Mouse (Mus musculus) embryonic fibroblast, embryonic 13.5 days (primary cell): ENCODE data around the gene Mov10. TPM values are rescaled to one million over a fixed set of nuclear protein-coding genes. Genes with fewer than 3 reads are reported as not detected.

ENCODE experiments used
- H3K27ac ChIP-seq: 2 replicates; pipeline ENCODE4 v1.5.1; 2012; ENCODE audit warnings: low read length, control low read depth, inconsistent platforms; ENCODE audit not compliant: insufficient read depth
- H3K4me1 ChIP-seq: 2 replicates; pipeline ENCODE4 v1.6.1; 2011; ENCODE audit warnings: low read length; ENCODE audit not compliant: control insufficient read depth, insufficient read depth
- H3K4me3 ChIP-seq: 2 replicates; pipeline ENCODE4 v1.5.1; 2011; ENCODE audit warnings: mild to moderate bottlenecking, control low read depth, low read length; ENCODE audit not compliant: insufficient read depth
- CTCF ChIP-seq: IDR thresholded peaks from 2 replicates; pipeline ENCODE4 v1.5.1; 2011; ENCODE audit warnings: mild to moderate bottlenecking, control low read depth, low read length, moderate library complexity, borderline replicate concordance; ENCODE audit not compliant: insufficient read depth
- POLR2A ChIP-seq: IDR thresholded peaks from 2 replicates; pipeline ENCODE4 v1.6.1; 2011; ENCODE audit warnings: low read depth, mild to moderate bottlenecking, control low read depth, low read length, moderate library complexity
- polyA plus RNA-seq: library from polyadenylated mRNA; stranded (reverse); fragments of >200 nt; gene quantifications from 2 replicates; pipeline ENCODE4 v1.2.4, GENCODE M21; 2011; ENCODE audit warnings: low read depth; ENCODE audit not compliant: missing spikeins, insufficient read length

The Mov10 gene
- polyA plus RNA-seq, 1 experiment = 21.3 TPM

DNA sequence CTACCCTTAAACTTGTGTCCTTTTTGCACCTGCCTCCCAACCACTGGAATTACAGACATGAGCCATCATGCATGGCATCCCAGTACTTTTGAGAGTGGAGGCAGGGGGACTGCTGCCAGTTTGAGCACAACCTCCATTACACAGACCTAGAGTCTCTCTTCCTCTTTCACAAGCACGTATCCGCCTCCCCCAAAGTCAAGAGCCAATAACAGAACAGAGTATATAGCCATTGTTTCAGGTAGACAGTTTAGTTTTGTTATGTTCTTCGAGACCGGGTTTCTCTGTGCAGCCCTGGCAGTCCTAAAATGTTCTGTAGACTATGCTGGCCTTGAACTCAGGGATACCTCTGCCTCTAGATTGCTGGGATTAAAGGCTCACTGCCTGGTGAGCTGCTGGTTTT is 6.1 kb downstream of the Mov10 start:
- no peak for TF ChIP-seq CTCF
- no peak for TF ChIP-seq POLR2A
- H3K4me3 ChIP-seq = no peak overlapping the region
- no peak overlapping the region for H3K27ac ChIP-seq
- peaks cover 3% of the 10 kb centered on the region for H3K4me1 ChIP-seq

DNA sequence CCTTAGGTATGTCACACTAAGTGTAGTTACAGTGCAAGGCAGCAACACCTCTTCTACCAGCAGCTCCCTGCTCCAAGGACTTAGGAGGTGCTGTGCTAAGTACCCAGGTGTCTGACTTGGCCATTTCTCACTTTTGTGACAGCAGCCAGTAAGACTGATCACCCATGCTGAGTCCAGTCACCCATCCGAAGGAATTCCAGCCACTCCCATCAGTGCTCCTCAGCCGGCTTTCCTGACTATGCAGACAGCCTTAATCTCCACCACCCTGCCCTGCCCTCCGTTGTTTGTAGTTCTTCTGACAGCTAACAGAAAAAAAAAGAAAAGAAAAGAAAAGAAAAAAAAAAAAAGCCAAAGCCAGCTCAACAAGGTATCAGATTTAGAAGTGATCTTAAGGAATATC is 6.6 kb downstream of the Mov10 start:
- no peak overlapping the region for H3K27ac ChIP-seq
- H3K4me3 ChIP-seq = no peak overlapping the region
- H3K4me1 ChIP-seq = peaks cover 3% of the 10 kb centered on the region
- TF ChIP-seq POLR2A (no peak), CTCF (no peak)

DNA sequence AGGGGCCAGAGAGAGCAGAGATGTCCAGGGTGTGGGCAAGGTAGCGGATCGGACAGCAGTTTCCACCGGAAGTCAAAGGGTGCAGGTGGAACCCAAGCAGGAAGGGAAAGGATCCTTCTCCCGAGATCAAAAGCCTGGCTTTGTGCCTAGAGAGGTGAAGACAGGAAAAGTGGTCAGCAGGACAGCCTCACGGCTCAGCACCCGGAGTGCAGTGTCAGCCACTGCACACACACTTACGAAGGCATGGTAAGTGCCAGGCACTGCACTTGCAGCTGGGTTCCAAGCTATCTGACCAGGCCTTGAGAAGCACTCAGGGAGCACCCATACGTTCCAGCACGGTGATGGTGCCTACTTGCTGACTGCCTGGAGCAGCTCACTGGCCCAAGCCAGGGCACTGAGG is 12.8 kb downstream of the Mov10 start:
- Histone ChIP-seq H3K27ac (no peak overlapping the region), H3K4me1 (no peaks in the 10 kb centered on the region), H3K4me3 (no peak overlapping the region)
- TF ChIP-seq POLR2A = no peak
- no peak for TF ChIP-seq CTCF

DNA sequence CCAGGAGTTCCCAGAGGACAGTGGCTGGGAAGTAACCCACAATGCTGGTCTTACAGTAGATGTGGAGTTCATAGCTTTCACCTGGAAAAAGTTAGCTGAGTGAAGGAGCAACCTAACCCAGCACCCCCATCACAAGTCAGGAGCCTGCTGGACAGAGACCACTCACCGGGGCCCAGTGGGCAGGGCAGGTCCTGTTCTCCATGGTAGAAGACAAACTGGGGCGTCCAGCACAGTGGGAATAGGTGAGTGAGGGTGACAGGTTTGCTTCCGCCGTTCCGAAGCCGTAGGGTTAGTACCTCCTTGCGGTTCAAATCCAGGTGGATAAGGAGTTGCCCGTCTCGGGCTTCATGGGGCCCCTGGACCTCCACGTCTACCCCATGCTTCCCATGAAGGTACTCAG is 14.1 kb downstream of the Mov10 start:
- TF ChIP-seq POLR2A = no peak
- Histone ChIP-seq H3K27ac (no peak overlapping the region), H3K4me1 (no peaks in the 10 kb centered on the region), H3K4me3 (no peak overlapping the region)

DNA sequence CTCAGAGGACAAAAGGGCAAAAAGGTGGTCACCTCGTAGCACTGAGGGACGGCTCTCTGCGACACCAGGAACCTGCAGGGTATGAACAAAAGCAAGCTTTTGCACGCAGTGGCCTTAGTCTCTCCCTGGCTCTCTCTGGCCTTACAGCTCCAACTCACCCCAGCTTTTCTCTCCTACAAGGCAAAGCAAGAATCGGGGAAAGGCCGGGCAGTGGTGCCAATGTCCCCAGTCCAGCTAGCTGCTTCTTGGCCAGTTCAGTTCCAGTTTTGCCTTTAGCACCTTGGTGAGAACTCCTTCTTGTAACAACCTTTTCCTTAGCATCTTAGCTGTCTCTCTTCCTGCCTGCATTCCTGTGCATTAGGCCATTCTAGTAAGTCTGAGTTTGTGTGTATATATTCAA is 16.9 kb downstream of the Mov10 start:
- TF ChIP-seq POLR2A = no peak
- no peak for TF ChIP-seq CTCF
- Histone ChIP-seq H3K4me1 (no peaks in the 10 kb centered on the region), H3K27ac (no peak overlapping the region), H3K4me3 (no peak overlapping the region)

DNA sequence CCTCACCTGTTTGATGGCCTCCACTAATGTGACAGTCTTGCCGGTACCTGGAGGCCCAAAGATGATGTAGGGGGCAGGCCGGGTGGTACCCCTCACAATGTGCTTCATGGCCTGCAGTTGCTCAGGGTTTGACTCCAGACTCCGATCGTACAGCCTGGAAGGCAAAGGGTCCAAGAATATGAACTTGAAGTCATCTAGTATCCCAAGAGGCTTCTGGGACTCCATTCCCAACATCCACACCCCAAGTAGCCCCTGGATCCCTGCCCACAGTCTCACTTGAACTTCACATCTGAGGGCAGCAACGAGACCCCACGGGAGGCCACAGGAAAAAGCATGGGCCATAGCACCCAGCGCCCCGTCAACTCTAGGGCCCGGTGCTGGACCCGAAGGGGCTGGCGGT is 17.7 kb downstream of the Mov10 start:
- TF ChIP-seq CTCF (no peak), POLR2A (no peak)
- H3K4me3 ChIP-seq = no peak overlapping the region
- peaks cover 2% of the 10 kb centered on the region; the same call in 1 of the 2 replicates for H3K4me1 ChIP-seq
- H3K27ac ChIP-seq = no peak overlapping the region

DNA sequence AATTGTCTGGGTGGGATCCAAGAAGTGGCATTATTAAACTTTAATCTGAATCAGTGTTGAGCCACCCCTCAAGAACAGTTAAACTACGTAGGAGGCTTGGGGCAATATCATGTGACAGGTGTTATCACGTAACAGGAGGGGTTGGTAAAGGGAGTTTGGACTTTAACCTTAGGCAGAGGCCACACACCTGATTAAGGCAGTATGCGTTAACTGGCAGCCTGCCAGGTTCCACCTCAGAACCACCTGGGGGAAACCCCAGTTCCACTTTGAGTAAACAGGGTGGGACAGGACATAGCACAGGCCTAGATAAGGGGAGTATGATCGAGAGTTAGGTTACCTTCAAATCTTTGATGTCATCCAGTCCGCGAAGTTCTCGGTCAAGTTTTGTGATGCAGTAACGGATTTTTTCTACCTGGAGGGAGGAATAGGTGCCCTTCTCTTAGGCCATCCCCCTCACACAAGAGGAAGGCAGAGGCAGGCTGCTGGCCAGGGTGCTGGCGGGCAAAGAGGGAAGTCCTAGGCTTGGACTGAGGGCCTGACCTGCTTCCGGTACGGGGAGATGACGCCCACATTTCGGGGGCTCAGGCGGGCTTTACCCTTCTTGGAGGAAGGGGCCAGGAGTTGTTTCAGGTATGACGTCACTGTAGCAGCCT is 21.8 kb downstream of the Mov10 start:
- Histone ChIP-seq H3K27ac (no peak overlapping the region), H3K4me1 (peaks cover 19% of the 10 kb centered on the region), H3K4me3 (no peak overlapping the region)
- TF ChIP-seq POLR2A (0 out of 2 replicates have a peak, but pooled peaks have one; percentile 13), CTCF (no peak)

DNA sequence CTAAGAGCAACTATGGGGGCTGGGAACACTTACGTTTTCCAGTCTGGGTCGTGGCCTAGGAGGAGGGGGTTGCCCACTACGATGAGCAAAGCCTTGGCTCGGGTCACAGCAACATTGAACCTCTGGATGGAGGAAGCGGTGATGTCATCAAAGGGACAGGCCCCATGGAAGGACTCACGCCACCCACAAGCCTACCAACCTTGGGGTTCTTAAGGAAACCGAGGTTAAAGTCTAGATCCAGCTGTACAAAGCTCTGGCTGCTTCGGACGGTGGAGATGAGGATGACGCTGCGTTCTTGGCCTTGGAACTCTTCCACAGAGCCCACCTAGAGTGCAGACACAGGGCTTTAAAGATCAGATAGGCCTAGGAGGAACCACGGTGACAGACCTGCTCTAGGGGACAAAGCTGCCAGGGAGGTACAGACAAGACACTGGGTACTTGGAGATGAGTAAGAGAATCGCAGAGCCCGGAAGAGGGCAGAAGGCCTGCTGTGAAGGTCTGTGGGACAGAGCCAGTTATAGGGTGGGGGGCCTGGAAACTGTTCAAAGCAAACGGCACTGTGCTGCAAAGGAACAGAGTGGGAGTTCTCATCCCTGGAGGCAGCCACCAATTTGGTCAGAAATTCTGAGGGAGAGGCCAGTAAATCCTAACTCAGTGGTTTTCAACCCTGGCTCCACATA is 22.6 kb downstream of the Mov10 start:
- Histone ChIP-seq H3K4me3 (no peak overlapping the region), H3K27ac (no peak overlapping the region), H3K4me1 (peaks cover 22% of the 10 kb centered on the region)
- TF ChIP-seq CTCF (no peak), POLR2A (no peak)

DNA sequence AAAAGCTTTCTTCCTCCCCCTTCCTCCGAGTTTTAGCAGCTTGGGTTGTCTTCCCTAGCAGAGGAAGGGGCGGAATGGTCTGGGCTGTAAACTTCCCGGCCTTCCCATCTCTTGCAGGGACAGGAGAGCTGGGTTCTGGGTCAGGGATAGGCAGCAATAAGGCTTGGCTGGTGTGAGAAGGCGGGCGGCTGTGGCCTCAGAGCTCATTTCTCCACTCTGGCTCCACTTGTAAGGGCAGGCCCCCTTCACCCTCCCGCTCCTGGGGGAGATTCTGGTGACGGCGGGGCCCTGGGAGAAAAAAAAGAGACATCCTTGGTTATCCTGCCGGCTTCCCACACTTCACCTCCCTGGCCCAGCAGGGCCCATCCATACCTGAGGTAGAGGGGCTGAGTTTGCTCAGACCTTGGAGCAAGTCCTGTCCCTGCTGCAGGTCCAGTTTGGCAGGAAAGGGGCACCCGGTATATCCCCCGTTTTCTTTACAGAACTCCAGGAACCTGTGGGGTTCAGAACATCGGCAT is 23.4 kb downstream of the Mov10 start:
- no peak overlapping the region for H3K4me3 ChIP-seq
- peak overlapping the region; percentile 29; the same call in 1 of the 2 replicates for H3K27ac ChIP-seq
- TF ChIP-seq POLR2A = no peak
- H3K4me1 ChIP-seq = peaks cover 22% of the 10 kb centered on the region
